Mouse (Mus musculus): ENCODE data around the gene Sertad1.

DNA sequence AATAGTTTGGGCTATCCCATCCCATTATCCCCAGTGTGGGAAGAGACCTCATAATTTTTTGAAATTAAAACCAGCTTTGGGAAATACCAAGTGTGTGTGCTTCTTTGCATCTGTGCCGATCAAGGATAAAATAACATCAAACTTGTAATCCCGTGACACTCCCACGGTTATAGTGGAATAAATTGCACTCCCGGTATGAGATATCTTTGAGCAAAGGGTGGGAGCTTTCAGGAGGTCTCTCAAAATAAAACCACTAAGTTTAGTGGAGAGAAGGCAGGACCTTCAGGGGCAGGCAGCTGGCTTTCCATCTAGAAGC, 3.5 kb downstream of the Sertad1 start:
- TF ChIP-seq CTCF (IDR thresholded peaks at IDR 0.05; ENCODE audit: low read depth) (no peak), EP300 (IDR thresholded peaks at IDR 0.05; ENCODE audit: low read depth) (0 out of 2 replicates have a peak, but pooled peaks have one; percentile 2)

All from liver, postnatal 0 days (tissue).